Mouse (Mus musculus): ENCODE results near the gene Mrpl30. TPM values are rescaled to one million over a fixed set of nuclear protein-coding genes. Genes with fewer than 3 reads are reported as not detected.

Mrpl30 gene
- polyA plus RNA-seq (2012; rRNA removed): 133 and 148 TPM in 2 replicates

DNA sequence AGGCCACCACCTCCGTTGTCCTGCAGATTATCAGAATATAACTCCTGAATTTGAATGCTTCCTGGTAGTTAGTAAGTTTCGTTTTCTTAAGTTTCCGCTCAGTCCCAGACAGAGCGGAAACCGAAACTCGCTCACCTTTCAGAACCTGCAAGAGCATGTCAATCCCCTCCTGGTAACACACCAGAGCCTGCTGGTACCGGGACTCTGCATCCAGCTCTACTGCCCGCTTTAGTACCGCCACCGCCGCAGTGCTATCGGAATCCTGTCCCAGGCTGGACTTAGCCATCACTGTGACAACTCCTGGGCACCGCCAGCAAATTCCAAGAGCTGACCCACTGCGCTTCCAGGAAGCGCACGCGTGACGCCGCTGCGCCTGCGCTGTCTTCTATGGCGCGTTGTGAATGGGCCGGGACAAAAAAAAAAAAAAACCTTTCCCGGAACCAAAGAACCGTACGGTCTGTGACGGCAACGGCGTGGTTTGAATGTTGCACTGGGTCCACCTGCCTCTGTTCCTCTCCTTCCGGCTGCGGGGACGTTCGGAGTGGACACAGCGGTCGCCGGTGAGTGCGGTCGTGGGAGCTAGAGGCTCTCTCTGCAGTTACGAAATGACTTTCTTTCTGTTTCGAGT lies at the start of gene Mrpl30, which contains the start of gene Mitd1:
Gene Mrpl30 (plus strand): TSS at position 453 of the 628 bp plus-strand sequence.
Gene Mitd1 (minus strand): TSS at position 387 of the 628 bp plus-strand sequence.

DNA sequence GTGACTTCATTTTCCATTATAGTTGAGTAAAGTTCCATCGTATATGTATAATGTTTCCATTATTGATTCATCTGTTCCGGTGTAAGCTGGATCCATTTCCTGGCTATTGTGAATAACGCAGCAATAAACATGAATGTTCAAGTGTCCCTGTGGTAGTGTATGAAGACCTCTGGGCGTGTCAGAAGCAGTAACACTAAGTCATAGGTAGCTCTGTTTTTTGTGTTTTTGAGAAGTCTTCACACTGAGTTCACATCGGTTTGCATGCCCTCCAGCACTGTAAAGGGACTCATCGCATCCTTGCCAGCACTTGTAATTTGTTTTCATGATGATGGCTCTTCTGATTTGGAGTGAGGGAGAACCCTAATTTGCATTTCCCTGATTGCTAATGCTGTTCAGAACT lies 24.0 kb upstream of the Mrpl30 start, which contains the start of gene Tsga10:
Gene Tsga10 (minus strand): TSS at position 144 of the 400 bp plus-strand sequence.

DNA sequence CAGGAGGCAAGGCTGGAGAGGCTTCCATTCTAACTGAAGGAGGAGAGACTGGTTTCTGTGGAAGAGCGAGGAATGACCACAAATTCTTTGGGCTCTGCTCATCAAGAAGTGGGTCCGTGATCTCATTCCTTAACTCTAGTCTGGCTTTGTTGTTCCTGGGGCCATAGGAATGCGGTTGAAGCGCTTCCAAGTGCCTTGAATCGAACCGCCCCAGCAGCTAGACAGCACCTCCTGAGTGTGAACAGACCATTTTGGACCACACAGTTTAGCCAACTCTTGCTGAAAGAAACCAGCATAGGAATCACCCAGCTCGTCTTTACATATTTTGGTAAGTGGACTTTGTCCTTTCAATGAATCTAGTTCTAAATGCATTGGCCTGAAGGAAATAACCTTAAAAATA lies 18.6 kb upstream of the Mrpl30 start, which contains the start of gene Lipt1:
Gene Lipt1 (plus strand): TSS at position 35 of the 400 bp plus-strand sequence.

DNA sequence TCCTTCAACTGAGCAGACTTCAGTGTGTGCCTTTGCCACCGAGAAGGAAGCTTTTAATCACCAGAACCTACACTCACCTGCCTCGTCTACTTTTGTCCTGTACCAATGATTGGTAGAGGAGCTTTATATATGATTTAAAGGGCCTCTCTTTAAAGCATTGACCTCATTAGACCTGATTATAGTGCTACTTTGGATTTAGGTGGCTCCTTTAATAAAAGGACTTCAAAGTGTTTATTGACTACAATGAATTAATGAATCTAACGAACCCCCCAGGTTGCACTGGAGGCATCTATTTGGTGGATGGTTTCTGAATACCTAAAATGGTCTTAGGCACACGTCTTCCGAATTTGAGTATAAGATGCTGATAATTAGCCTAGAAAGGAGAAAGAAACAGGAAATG lies 26.1 kb downstream of the Mrpl30 start, which contains the start of gene Lyg2:
Gene Lyg2 (minus strand): TSS at position 101 of the 400 bp plus-strand sequence.

Other genes with a start within 250 kb of the Mrpl30 start
- gene 2010300C02Rik, start 170.4 kb upstream of the Mrpl30 start, polyA plus RNA-seq (2012; rRNA removed): 1.8 and 2.5 TPM in 2 replicates
- gene Tsga10, start 24.0 kb upstream of the Mrpl30 start, polyA plus RNA-seq (2012; rRNA removed): 14.4 and 17.9 TPM in 2 replicates
- 5.0 and 5.6 TPM in 2 replicates for gene Lipt1, start 18.7 kb upstream of the Mrpl30 start, polyA plus RNA-seq (2012; rRNA removed)
- gene Mitd1, start 66 bp upstream of the Mrpl30 start, polyA plus RNA-seq (2012; rRNA removed): 24.1 and 24.6 TPM in 2 replicates
- not detected in 2 replicates for gene Lyg2, start 26.0 kb downstream of the Mrpl30 start, polyA plus RNA-seq (2012; rRNA removed)
- not detected in 2 replicates for gene Lyg1, start 67.3 kb downstream of the Mrpl30 start, polyA plus RNA-seq (2012; rRNA removed)
- 66.5 and 82.2 TPM in 2 replicates for gene Txndc9, start 107.4 kb downstream of the Mrpl30 start, polyA plus RNA-seq (2012; rRNA removed)
- gene Eif5b, start 107.5 kb downstream of the Mrpl30 start, polyA plus RNA-seq (2012; rRNA removed): 27.9 and 29.7 TPM in 2 replicates
- 37.8 and 39.9 TPM in 2 replicates for gene Rev1, start 239.3 kb downstream of the Mrpl30 start, polyA plus RNA-seq (2012; rRNA removed)